Mouse (Mus musculus): ENCODE results near the gene Slc46a3. TPM values are rescaled to one million over a fixed set of nuclear protein-coding genes. Genes with fewer than 3 reads are reported as not detected.
"Not testable (repeated sequence)": the region's sequence is repeated elsewhere in the genome, so short reads cannot be mapped to it uniquely, and the experiment has no call there.

Slc46a3 gene
- polyA plus RNA-seq, 1 experiment from 2014 or later: 3.5 TPM

GRCm38 (mm10) chr5:147911744-147912143 lies 17.1 kb upstream of the Slc46a3 start:
- Histone ChIP-seq H3K9ac (no peak overlapping the region), H3K36me3 (no peaks in the 10 kb centered on the region), H3K4me2 (no peak overlapping the region), H3K27me3 (replicated peaks) (no peaks in the 10 kb centered on the region), H3K4me1 (peaks cover 14% of the 10 kb centered on the region; the same call in 1 of the 2 replicates), H3K27ac (replicated peaks) (no peak overlapping the region), H3K9me3 (0 out of 2 replicates have a peak, but pooled peaks cover 3% of the 10 kb centered on the region), H3K4me3 (no peak overlapping the region)
- no peak for ATAC-seq (ENCODE audit: extremely low read depth, insufficient number of reproducible peaks, low FRiP score, low TSS enrichment)
- WGBS: 70% methylated on average over 5 of the region's 5 CpGs

- no peak for ATAC-seq (ENCODE audit: extremely low read depth, insufficient number of reproducible peaks, low FRiP score, low TSS enrichment)
- Histone ChIP-seq H3K4me3 (no peak overlapping the region), H3K27ac (replicated peaks) (no peak overlapping the region), H3K27me3 (replicated peaks) (no peaks in the 10 kb centered on the region), H3K4me2 (no peak overlapping the region), H3K9me3 (0 out of 2 replicates have a peak, but pooled peaks cover 3% of the 10 kb centered on the region), H3K36me3 (no peaks in the 10 kb centered on the region), H3K9ac (no peak overlapping the region), H3K4me1 (peaks cover 14% of the 10 kb centered on the region; the same call in 1 of the 2 replicates)
- WGBS: 75% methylated on average over 12 of the region's 12 CpGs
These were observed 16.3 kb upstream of the Slc46a3 start for GRCm38 (mm10) chr5:147910807-147911509.

GRCm38 (mm10) chr5:147907851-147908250 lies 13.2 kb upstream of the Slc46a3 start:
- H3K9ac ChIP-seq: no peak overlapping the region
- H3K36me3 ChIP-seq: no peaks in the 10 kb centered on the region
- H3K4me1 ChIP-seq: no peaks in the 10 kb centered on the region
- no peak overlapping the region for H3K4me2 ChIP-seq
- H3K4me3 ChIP-seq: no peak overlapping the region
- H3K27ac ChIP-seq (replicated peaks): no peak overlapping the region
- H3K9me3 ChIP-seq: 0 out of 2 replicates have a peak, but pooled peaks cover 3% of the 10 kb centered on the region
- H3K27me3 ChIP-seq (replicated peaks): no peaks in the 10 kb centered on the region
- WGBS: 87% methylated on average over 8 of the region's 8 CpGs
- no peak for ATAC-seq (ENCODE audit: extremely low read depth, insufficient number of reproducible peaks, low FRiP score, low TSS enrichment)

- no peak overlapping the region for H3K4me2 ChIP-seq
- H3K27ac ChIP-seq (replicated peaks): no peak overlapping the region
- H3K36me3 ChIP-seq: no peaks in the 10 kb centered on the region
- no peaks in the 10 kb centered on the region for H3K27me3 ChIP-seq (replicated peaks)
- 55% methylated on average over 10 of the region's 11 CpGs for WGBS
- ATAC-seq (ENCODE audit: extremely low read depth, insufficient number of reproducible peaks, low FRiP score, low TSS enrichment): no peak
- 0 out of 2 replicates have a peak, but pooled peaks cover 3% of the 10 kb centered on the region for H3K9me3 ChIP-seq
- no peak overlapping the region for H3K9ac ChIP-seq
- no peaks in the 10 kb centered on the region for H3K4me1 ChIP-seq
- H3K4me3 ChIP-seq: no peak overlapping the region
These were observed 12.5 kb upstream of the Slc46a3 start for GRCm38 (mm10) chr5:147907144-147907543.

- Histone ChIP-seq H3K27ac (replicated peaks) (no peak overlapping the region), H3K36me3 (no peaks in the 10 kb centered on the region), H3K9me3 (0 out of 2 replicates have a peak, but pooled peaks cover 3% of the 10 kb centered on the region), H3K9ac (no peak overlapping the region), H3K4me1 (no peaks in the 10 kb centered on the region), H3K4me3 (no peak overlapping the region), H3K4me2 (no peak overlapping the region), H3K27me3 (replicated peaks) (no peaks in the 10 kb centered on the region)
- WGBS: 77% methylated on average over 9 of the region's 9 CpGs
- ATAC-seq (ENCODE audit: extremely low read depth, insufficient number of reproducible peaks, low FRiP score, low TSS enrichment): 0 out of 2 replicates have a peak, but pooled peaks have one; percentile 37
These were observed 8.6 kb upstream of the Slc46a3 start for GRCm38 (mm10) chr5:147903166-147903565.

- Histone ChIP-seq H3K27ac (replicated peaks) (no peak overlapping the region), H3K4me1 (no peaks in the 10 kb centered on the region), H3K36me3 (no peaks in the 10 kb centered on the region), H3K9ac (no peak overlapping the region), H3K4me3 (no peak overlapping the region), H3K27me3 (replicated peaks) (no peaks in the 10 kb centered on the region), H3K4me2 (no peak overlapping the region), H3K9me3 (0 out of 2 replicates have a peak, but pooled peaks cover 3% of the 10 kb centered on the region)
- 46% methylated on average over 15 of the region's 15 CpGs for WGBS
- ATAC-seq (ENCODE audit: extremely low read depth, insufficient number of reproducible peaks, low FRiP score, low TSS enrichment): no peak
These were observed 7.6 kb upstream of the Slc46a3 start for GRCm38 (mm10) chr5:147902008-147902757.

- H3K4me1 ChIP-seq: peaks cover 10% of the 10 kb centered on the region
- no peak for ATAC-seq (ENCODE audit: extremely low read depth, insufficient number of reproducible peaks, low FRiP score, low TSS enrichment)
These were observed 4.4 kb upstream of the Slc46a3 start for GRCm38 (mm10) chr5:147898968-147899549.

GRCm38 (mm10) chr5:147898254-147898653 lies 3.6 kb upstream of the Slc46a3 start:
- Histone ChIP-seq H3K4me3 (no peak overlapping the region), H3K36me3 (no peaks in the 10 kb centered on the region), H3K27ac (replicated peaks) (no peak overlapping the region), H3K27me3 (replicated peaks) (peaks cover 3% of the 10 kb centered on the region; the same call in 1 of the 2 replicates), H3K4me1 (peaks cover 18% of the 10 kb centered on the region), H3K9ac (no peak overlapping the region), H3K9me3 (no peaks in the 10 kb centered on the region), H3K4me2 (no peak overlapping the region)
- WGBS: 68% methylated on average over 2 of the region's 2 CpGs
- ATAC-seq (ENCODE audit: extremely low read depth, insufficient number of reproducible peaks, low FRiP score, low TSS enrichment): no peak

More at GRCm38 (mm10) chr5:147898968-147899549, 4.4 kb upstream of the Slc46a3 start:
- no peak overlapping the region for H3K4me2 ChIP-seq
- peaks cover 3% of the 10 kb centered on the region; the same call in 1 of the 2 replicates for H3K27me3 ChIP-seq (replicated peaks)
- H3K4me3 ChIP-seq: no peak overlapping the region
- H3K36me3 ChIP-seq: no peaks in the 10 kb centered on the region
- no peak overlapping the region for H3K9ac ChIP-seq
- 49% methylated on average over 4 of the region's 4 CpGs for WGBS
- H3K9me3 ChIP-seq: no peaks in the 10 kb centered on the region
- no peak overlapping the region for H3K27ac ChIP-seq (replicated peaks)

- not testable (repeated sequence) for H3K36me3 ChIP-seq; H3K27me3 ChIP-seq (replicated peaks); H3K9me3 ChIP-seq; H3K27ac ChIP-seq (replicated peaks); H3K4me2 ChIP-seq; ATAC-seq (ENCODE audit: extremely low read depth, insufficient number of reproducible peaks, low FRiP score, low TSS enrichment); H3K9ac ChIP-seq; H3K4me3 ChIP-seq
- 69% methylated on average over 4 of the region's 4 CpGs for WGBS
- peaks cover 26% of the 10 kb centered on the region for H3K4me1 ChIP-seq
These were observed 1.9 kb upstream of the Slc46a3 start for GRCm38 (mm10) chr5:147896501-147896900.

- 13% methylated on average over 16 of the region's 16 CpGs for WGBS
- peak overlapping the region; percentile 71 for H3K9ac ChIP-seq
These were observed 1.0 kb upstream of the Slc46a3 start for GRCm38 (mm10) chr5:147895436-147896198.

More at GRCm38 (mm10) chr5:147895436-147896198, 1.0 kb upstream of the Slc46a3 start:
- H3K4me3 ChIP-seq: peak overlapping the region; percentile 81
- peaks cover 3% of the 10 kb centered on the region; the same call in 1 of the 2 replicates for H3K27me3 ChIP-seq (replicated peaks)
- H3K27ac ChIP-seq (replicated peaks): no peak overlapping the region
- peaks cover 26% of the 10 kb centered on the region for H3K4me1 ChIP-seq
- no peaks in the 10 kb centered on the region for H3K9me3 ChIP-seq
- H3K36me3 ChIP-seq: no peaks in the 10 kb centered on the region
- no peak for ATAC-seq (ENCODE audit: extremely low read depth, insufficient number of reproducible peaks, low FRiP score, low TSS enrichment)
- peak overlapping the region; percentile 84 for H3K4me2 ChIP-seq

All from heart, embryonic 13.5 days (tissue).